Mouse (Mus musculus): Measurements from ENCODE around the gene Sorcs1.

DNA sequence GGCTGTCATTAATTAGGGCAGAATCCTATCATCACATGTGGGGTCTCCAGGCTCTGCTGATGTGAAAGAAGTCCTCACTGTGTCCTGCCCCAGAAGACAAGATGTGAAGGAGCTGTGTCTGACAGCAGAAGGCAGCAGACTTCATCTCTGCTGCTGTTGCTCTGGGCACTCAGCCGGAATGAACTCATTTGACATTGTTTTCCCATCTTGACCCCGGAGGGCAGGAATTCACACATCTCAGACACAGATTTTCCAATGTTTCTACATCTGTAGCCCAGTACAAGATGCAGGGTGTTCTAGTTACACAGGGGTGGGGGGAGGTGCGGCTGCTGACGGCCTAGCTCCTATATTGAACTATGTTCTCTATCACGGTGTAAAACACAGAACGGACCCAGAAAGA lies 474.1 kb downstream of the Sorcs1 start:
- TF ChIP-seq CTCF (IDR thresholded peaks at IDR 0.05; ENCODE audit: borderline replicate concordance, insufficient read depth, low read length), result no peak
- TF ChIP-seq POLR2A (IDR thresholded peaks at IDR 0.05; ENCODE audit: low read depth, low read length), result no peak
